Mouse (Mus musculus): ENCODE results near the gene Bcar3. TPM values are rescaled to one million over a fixed set of nuclear protein-coding genes. Genes with fewer than 3 reads are reported as not detected.

The Bcar3 gene
- polyA plus RNA-seq, 1 experiment = 19.4 TPM

- no peak for DNase-seq (ENCODE audit: extremely low spot score in 1 of 2, low spot score in 1 of 2)
Observed at GRCm38 (mm10) chr3:122445696-122446095, 151.8 kb downstream of the Bcar3 start.

- DNase-seq (ENCODE audit: extremely low spot score in 1 of 2, low spot score in 1 of 2) = no peak
Observed at GRCm38 (mm10) chr3:122446678-122447077, 152.7 kb downstream of the Bcar3 start.

- no peak for DNase-seq (ENCODE audit: extremely low spot score in 1 of 2, low spot score in 1 of 2)
Observed at GRCm38 (mm10) chr3:122448196-122448595, 154.3 kb downstream of the Bcar3 start.

DNA sequence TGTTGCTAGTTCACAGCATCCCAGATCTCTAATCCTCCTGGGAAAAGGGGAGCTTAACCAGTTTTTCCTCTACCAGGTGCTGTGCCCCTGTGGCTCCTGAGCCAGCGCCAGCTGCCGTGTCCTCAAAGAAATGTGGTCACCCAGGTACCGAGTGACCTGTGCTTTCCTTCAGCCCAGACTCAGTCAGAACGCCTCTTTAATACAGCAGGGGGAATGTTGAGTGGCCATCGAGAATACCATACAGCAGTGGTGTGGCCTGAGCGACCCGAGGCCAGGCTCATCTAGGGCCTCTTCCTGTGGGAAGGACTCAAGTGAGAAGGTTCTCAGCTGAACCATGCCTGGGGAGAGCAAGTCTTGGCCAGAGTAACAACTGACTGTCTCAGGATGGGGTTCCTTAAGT is 156.1 kb downstream of the Bcar3 start:
- DNase-seq (ENCODE audit: extremely low spot score in 1 of 2, low spot score in 1 of 2) = no peak

DNA sequence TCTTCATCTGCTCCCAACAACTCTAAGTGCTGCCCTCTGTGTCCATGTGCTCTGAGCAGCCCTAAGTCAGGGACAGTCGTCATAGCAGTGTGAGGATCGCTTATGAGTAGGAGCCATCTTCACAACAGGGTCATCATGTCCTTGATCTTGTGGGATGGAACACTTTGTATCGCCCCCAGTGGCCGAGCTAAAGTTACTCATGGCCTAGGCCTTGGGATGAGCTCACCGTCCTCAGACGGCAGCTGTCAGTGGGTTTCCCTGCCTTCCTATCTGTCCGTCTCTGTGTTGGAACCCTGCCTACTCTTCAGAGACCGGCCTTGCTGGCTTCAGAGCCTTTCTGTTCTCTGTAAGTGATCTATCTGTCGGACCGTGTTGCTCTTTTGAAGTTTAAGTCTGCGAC is 159.9 kb downstream of the Bcar3 start:
- no peak for DNase-seq (ENCODE audit: extremely low spot score in 1 of 2, low spot score in 1 of 2)

- no peak for DNase-seq (ENCODE audit: extremely low spot score in 1 of 2, low spot score in 1 of 2)
Observed at GRCm38 (mm10) chr3:122456156-122456555, 162.2 kb downstream of the Bcar3 start.

GRCm38 (mm10) chr3:122456807-122457206 is 162.9 kb downstream of the Bcar3 start:
- DNase-seq (ENCODE audit: extremely low spot score in 1 of 2, low spot score in 1 of 2) = no peak

DNA sequence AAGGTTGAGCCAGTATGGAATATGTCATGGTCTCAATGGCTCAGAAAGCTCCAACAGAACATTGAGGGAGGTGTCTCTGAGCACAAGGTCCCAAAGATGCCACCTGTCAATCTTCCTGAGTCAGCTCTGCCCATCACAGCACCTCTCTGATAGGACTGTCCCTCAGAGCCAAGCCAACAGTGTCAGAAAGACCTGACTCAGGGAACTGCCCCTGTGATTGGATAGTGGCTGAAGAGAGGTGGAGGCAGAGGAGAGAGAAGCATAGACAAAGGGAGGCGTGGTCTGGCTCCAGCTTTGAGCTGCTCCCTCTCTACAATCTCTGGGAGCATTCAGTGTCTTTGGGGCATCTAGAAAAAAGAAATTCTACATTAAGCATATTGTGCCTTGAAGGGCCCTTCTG is 163.8 kb downstream of the Bcar3 start:
- no peak for DNase-seq (ENCODE audit: extremely low spot score in 1 of 2, low spot score in 1 of 2)

DNA sequence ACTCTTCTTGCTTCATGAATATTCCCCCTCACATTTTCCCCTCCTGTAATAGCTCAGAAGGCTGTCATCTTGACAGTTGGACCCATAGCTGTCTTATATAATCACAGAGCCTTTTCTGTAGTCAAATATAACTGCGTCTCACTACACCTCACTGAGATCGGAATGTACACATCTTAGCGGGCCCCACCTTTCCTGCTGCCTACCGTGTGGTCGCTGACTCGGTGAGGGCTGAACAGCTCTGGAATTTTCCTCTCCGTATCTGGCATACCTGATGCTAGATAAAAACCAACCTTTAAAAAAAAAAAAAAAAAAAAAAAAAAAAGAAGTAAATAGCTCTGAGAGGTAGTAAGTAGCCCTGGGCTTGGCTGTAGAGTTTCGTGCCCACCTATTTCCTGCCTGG is 164.8 kb downstream of the Bcar3 start:
- DNase-seq (ENCODE audit: extremely low spot score in 1 of 2, low spot score in 1 of 2) = no peak

GRCm38 (mm10) chr3:122460848-122461511 is 167.0 kb downstream of the Bcar3 start:
- DNase-seq (ENCODE audit: extremely low spot score in 1 of 2, low spot score in 1 of 2) = no peak

- no peak for DNase-seq (ENCODE audit: extremely low spot score in 1 of 2, low spot score in 1 of 2)
Observed at GRCm38 (mm10) chr3:122461512-122461881, 167.6 kb downstream of the Bcar3 start.

DNA sequence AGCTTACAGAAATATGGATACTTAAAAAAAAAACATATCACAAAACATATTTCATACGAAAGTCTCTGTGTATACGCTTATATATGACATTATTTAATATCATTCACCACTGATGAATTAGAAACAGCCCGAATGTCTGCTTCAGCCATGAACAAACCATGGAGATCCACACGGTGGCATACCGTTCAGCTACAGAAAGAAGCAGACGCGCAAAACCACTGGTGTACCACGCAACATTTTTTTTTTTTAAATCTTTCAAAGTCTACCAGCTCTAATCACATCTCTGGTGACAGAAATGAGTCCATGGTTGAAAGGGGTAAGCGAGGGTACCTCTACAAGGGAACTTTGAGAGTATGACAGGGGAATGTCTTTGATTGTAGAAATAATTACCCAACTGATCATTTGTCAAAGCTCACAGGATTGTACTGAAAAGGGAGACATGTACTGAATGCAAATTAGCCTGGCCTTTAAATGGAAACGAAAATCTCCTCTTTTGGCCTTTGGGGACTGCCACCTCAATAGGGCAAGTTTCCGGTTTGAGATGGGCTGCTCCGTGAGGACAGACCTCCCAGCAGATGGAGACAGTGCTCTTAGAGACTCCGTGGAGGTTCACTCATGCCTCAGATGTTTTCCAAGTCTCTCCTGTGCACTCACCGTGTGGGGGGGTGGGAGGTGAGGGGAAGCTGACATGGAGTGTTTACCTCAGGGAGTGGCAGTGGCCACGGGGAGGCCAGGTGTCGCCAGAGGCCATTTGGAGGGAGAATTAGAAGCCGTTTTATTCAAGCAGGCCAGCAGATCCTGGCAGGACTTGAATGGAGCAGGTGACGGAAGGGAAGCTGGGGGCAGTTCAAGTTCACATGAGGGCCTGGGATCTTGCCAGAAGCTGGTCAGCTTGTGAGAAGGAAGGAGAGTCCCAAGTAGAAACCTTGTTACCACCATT is 168.3 kb downstream of the Bcar3 start:
- DNase-seq (ENCODE audit: extremely low spot score in 1 of 2, low spot score in 1 of 2) = no peak

- DNase-seq (ENCODE audit: extremely low spot score in 1 of 2, low spot score in 1 of 2) = no peak
Observed at GRCm38 (mm10) chr3:122463166-122463565, 169.2 kb downstream of the Bcar3 start.

GRCm38 (mm10) chr3:122466100-122466730 is 172.3 kb downstream of the Bcar3 start:
- peak in 1 of 2 experiments; percentile 83 for DNase-seq (ENCODE audit: extremely low spot score in 1 of 2, low spot score in 1 of 2)

- DNase-seq (ENCODE audit: extremely low spot score in 1 of 2, low spot score in 1 of 2) = no peak
Observed at GRCm38 (mm10) chr3:122467977-122468376, 174.0 kb downstream of the Bcar3 start.

DNA sequence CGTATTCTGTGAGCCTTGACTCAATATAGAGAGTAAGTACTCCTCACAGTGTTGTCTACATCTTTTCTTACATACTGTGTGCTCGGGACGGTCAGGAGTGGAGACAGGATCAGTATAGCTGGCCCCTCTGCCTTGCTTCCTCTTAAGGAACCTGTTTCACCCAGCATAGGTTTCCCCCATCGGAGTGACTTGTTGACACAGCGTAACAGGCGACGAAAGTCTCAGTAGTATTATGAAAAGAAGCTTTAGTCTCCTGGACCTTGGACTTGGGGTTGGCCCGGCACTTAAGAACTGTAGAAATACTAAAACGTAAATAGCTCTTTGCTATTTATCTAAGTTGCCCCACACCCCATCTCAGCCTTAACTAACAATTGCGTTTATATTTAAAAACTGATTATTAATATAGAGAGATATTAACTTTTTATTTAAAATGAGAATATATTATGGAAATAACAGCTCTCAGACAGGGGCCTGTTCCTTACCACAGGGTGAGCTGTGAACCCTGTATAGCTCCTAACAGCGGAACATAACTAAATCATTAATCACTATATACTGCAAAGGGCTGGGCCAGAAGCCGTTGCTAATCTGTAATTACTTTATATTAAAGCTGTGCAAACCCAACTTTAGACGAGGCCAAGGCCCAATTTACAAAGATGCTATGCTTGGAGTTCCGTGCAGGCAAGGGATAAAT is 176.5 kb downstream of the Bcar3 start:
- no peak for DNase-seq (ENCODE audit: extremely low spot score in 1 of 2, low spot score in 1 of 2)

DNA sequence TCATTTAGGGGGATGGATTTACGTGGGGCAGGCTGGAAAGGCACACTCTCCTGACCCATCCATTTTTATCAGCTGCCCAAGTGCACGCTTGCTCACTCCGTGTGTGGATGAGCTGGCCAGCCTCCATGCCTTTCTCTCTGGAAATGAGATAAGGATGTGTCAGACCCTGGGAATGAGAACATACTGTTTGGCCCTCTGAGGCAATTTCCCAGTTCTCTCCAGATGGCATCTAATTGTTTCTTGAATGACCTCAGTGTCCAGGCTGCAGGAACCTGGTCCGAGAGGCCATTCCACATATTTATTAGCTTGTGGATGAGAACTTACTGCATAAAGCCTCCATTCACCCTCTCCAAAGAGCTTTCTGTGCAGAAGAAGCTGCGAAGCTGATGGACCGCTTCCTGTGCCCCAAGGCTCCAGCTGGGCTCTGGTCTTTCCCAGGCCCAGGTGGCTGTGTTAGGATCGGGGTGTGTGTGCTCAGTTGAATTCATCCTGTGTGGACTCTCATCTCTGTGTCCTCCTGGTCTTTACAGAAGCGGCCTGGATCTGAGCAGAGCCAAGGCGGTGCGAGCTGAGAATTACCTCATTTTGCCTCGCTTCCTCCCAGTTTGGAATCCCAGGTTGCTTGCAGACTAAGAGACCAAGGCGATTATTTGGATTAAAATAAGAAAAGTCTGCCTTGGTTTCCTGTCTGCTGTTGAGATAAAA is 177.2 kb downstream of the Bcar3 start:
- DNase-seq (ENCODE audit: extremely low spot score in 1 of 2, low spot score in 1 of 2) = no peak

DNA sequence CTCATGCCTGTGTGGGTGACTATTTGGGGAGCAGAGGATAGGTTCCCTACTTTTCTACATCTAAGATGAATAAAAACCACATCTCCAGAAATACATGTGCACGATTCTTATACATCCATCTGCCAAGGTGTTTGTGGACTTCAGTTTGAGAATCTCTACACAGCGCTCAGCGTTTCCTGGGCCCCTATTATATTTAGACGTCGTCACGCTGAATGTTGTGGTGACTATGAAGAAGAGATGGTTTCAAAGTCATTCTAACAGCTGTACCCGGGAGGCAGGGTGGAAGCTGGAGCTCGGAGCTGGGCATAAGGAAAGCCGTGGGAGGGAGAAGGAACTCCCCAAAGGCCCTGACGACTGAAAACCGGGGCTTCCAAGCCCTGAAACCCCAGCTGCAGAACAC is 178.5 kb downstream of the Bcar3 start:
- DNase-seq (ENCODE audit: extremely low spot score in 1 of 2, low spot score in 1 of 2) = no peak

GRCm38 (mm10) chr3:122473523-122474034 is 179.6 kb downstream of the Bcar3 start:
- no peak for DNase-seq (ENCODE audit: extremely low spot score in 1 of 2, low spot score in 1 of 2)

- no peak for DNase-seq (ENCODE audit: extremely low spot score in 1 of 2, low spot score in 1 of 2)
Observed at GRCm38 (mm10) chr3:122474067-122474466, 180.1 kb downstream of the Bcar3 start.
